Mouse (Mus musculus): ENCODE measurements around the gene Tyro3. TPM values are rescaled to one million over a fixed set of nuclear protein-coding genes. Genes with fewer than 3 reads are reported as not detected.

Tyro3 gene
- polyA plus RNA-seq, 1 experiment from 2014 or later = 2.5 TPM

Other genes with a start within 250 kb of the Tyro3 start
- 90.2 and 91.3 TPM in 2 replicates for gene Nusap1, start 179.4 kb upstream of the Tyro3 start, polyA plus RNA-seq (2016; fragmentation: Nextera tagmentation; extraction: Ambion mirVana)
- 43.6 and 46.4 TPM in 2 replicates for gene Oip5, start 179.3 kb upstream of the Tyro3 start, polyA plus RNA-seq (2016; fragmentation: Nextera tagmentation; extraction: Ambion mirVana)
- 47.4 and 49.6 TPM in 2 replicates for gene Ndufaf1, start 134.9 kb upstream of the Tyro3 start, polyA plus RNA-seq (2016; fragmentation: Nextera tagmentation; extraction: Ambion mirVana)
- gene Rtf1, start 122.7 kb upstream of the Tyro3 start, polyA plus RNA-seq (2016; fragmentation: Nextera tagmentation; extraction: Ambion mirVana) = 27.7 and 27.8 TPM in 2 replicates
- gene Itpka, start 55.4 kb upstream of the Tyro3 start, polyA plus RNA-seq (2016; fragmentation: Nextera tagmentation; extraction: Ambion mirVana) = 3.8 and 4.1 TPM in 2 replicates
- gene Ltk, start 37.3 kb upstream of the Tyro3 start, polyA plus RNA-seq (2016; fragmentation: Nextera tagmentation; extraction: Ambion mirVana) = 0.19 TPM in 1 of 2 replicates, not detected in the other
- 17.4 and 17.8 TPM in 2 replicates for gene Rpap1, start 10.2 kb upstream of the Tyro3 start, polyA plus RNA-seq (2016; fragmentation: Nextera tagmentation; extraction: Ambion mirVana)
- 12.5 and 13.3 TPM in 2 replicates for gene Mga, start 99.5 kb downstream of the Tyro3 start, polyA plus RNA-seq (2016; fragmentation: Nextera tagmentation; extraction: Ambion mirVana)
- gene Mapkbp1, start 175.0 kb downstream of the Tyro3 start, polyA plus RNA-seq (2016; fragmentation: Nextera tagmentation; extraction: Ambion mirVana) = 0.63 and 0.96 TPM in 2 replicates
- gene Jmjd7, start 229.8 kb downstream of the Tyro3 start, polyA plus RNA-seq (2016; fragmentation: Nextera tagmentation; extraction: Ambion mirVana) = 8.5 and 9.7 TPM in 2 replicates
- 0.86 and 2.0 TPM in 2 replicates for gene Gm28042, start 229.8 kb downstream of the Tyro3 start, polyA plus RNA-seq (2016; fragmentation: Nextera tagmentation; extraction: Ambion mirVana)
- 0.56 and 0.73 TPM in 2 replicates for gene Pla2g4b, start 235.7 kb downstream of the Tyro3 start, polyA plus RNA-seq (2016; fragmentation: Nextera tagmentation; extraction: Ambion mirVana)